Mouse (Mus musculus): ENCODE results near the gene Dab2ip.

The Dab2ip gene

DNA sequence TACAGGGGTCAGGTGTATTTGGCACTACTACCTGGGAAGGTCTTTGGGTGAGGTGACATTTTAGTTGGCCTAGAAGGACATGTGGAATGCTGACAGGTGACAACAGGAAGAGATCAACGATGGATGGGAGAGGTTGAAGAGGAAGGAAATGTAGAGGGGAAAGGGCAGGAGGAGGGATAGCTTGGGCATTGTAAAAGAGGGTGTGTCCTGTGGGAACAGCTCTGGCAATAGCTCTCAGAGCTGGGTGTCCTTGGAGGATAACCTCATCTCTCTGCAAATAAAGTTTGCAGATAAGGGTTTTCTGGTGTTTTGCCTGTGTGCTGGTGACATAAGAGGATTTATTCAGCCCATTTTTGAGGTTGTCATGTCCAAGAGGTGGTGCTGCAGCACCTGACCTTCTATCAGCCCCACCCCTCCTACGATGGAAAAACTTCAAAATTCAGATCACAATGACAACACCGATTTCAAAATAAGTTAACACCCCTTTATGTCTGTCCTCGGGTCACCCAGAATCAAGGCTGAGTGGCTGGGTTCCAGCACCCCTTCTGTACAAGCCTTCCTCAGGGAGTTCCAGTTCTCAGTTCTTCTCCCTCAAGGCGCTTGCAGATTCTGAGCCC lies 101.6 kb downstream of the Dab2ip start:
- no peaks in the 10 kb centered on the region for H3K36me3 ChIP-seq (ENCODE audit: control insufficient read depth, insufficient read depth, low read length, poor library complexity, severe bottlenecking)
- H3K27me3 ChIP-seq (ENCODE audit: control insufficient read depth, insufficient read depth, low read length, poor library complexity, severe bottlenecking), result no peaks in the 10 kb centered on the region
- no peak for DNase-seq (ENCODE audit: low read depth, low spot score)

DNA sequence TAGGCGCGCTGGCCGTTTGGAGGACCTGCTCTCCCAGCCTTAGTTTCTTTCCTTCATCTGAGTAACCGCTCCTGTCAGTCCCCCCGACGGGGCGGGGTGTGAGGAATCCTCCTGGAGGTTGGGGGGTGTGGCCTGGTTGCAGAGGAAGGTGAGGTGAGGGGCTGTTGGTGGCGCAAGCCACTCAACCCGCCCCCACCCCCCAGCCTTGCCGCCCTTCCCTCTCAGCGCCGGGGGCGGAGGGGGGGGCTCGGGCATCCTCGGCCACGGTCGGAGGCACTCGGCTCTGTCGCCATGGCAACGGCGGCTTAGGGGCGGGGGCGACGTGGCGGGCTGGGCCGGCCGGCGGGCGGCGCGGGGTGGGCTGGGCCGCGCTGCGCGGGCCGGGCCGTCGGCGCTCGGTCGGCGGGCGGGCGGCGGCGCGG lies 102.9 kb downstream of the Dab2ip start:
- no peaks in the 10 kb centered on the region for H3K36me3 ChIP-seq (ENCODE audit: control insufficient read depth, insufficient read depth, low read length, poor library complexity, severe bottlenecking)
- peak; percentile 63 for DNase-seq (ENCODE audit: low read depth, low spot score)
- H3K27me3 ChIP-seq (ENCODE audit: control insufficient read depth, insufficient read depth, low read length, poor library complexity, severe bottlenecking), result no peaks in the 10 kb centered on the region

DNA sequence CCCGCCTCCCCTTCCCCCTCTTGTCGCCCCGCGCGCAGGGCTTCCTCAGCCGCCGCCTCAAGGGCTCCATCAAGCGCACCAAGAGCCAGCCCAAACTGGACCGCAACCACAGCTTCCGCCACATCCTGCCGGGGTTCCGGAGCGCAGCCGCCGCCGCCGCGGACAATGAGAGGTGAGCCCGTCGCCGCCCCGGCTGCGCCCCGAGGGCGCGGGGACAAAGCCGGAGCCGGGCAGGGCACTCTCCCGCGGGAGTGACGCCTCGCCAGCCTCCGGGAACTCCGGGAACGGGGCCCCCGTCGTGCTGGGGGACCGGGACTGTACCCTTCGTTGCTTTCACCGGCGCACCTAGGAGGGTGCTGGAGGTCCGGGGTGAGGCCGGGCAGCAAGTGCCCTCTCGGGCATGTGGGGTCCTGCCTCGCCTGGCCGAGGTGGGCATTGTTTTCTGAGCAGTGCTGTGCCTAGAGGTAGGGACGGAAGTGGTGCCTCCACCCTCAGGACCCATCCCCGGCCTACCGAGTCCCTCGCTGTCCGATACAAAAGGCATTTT lies 103.5 kb downstream of the Dab2ip start:
- Histone ChIP-seq H3K27me3 (ENCODE audit: control insufficient read depth, insufficient read depth, low read length, poor library complexity, severe bottlenecking) (no peaks in the 10 kb centered on the region), H3K36me3 (ENCODE audit: control insufficient read depth, insufficient read depth, low read length, poor library complexity, severe bottlenecking) (no peaks in the 10 kb centered on the region)
- DNase-seq (ENCODE audit: low read depth, low spot score), result peak; percentile 83

DNA sequence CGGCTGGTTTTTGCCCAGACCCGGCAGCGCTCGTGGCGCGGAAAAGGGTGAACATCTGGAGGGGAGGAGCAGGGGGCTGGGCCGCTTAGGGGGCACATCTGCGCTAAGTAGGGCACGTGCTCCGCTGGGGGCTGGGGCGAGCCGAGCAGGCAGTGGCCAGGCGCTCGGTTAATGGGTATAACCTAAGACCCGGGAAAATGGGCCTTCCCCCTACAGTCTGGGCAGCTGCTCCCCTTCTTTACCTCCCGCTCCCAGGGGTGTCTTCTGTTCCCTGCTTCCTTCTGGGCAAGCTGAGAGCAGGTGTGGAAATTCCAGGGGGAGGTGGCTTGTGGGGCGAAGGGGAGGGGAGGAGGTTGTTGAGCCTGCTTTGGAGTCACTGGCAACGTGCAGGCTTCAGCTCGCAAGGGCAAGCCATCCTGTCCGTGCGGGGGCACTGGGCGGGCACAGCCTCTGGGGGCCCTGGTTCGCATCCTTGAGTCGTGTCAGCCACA lies 104.0 kb downstream of the Dab2ip start:
- no peaks in the 10 kb centered on the region for H3K36me3 ChIP-seq (ENCODE audit: control insufficient read depth, insufficient read depth, low read length, poor library complexity, severe bottlenecking)
- no peaks in the 10 kb centered on the region for H3K27me3 ChIP-seq (ENCODE audit: control insufficient read depth, insufficient read depth, low read length, poor library complexity, severe bottlenecking)
- DNase-seq (ENCODE audit: low read depth, low spot score), result no peak

GRCm38 (mm10) chr2:35662738-35663550 lies 104.9 kb downstream of the Dab2ip start:
- no peaks in the 10 kb centered on the region for H3K36me3 ChIP-seq (ENCODE audit: control insufficient read depth, insufficient read depth, low read length, poor library complexity, severe bottlenecking)
- no peak for DNase-seq (ENCODE audit: low read depth, low spot score)
- no peaks in the 10 kb centered on the region for H3K27me3 ChIP-seq (ENCODE audit: control insufficient read depth, insufficient read depth, low read length, poor library complexity, severe bottlenecking)

DNA sequence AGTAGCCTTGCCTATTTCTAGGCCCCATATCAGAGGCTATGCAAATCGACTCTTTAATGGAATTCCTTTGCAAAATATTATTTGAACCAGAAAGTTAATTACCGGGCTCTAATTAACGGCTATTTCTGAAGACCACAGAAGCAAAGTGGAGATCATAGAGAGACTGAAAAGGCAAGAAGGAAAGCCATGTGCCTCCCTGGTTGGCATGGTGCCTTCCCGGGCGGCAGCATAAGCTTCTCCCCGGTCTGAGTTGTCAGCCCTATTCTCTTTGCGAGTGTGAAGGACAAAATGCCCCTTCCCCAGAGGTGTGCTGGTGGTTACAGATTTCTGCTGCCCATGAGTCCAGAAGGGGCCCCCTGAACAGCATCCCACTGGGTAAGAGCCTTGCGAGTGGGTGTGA lies 109.7 kb downstream of the Dab2ip start:
- DNase-seq (ENCODE audit: low read depth, low spot score), result no peak
- no peaks in the 10 kb centered on the region for H3K36me3 ChIP-seq (ENCODE audit: control insufficient read depth, insufficient read depth, low read length, poor library complexity, severe bottlenecking)
- H3K27me3 ChIP-seq (ENCODE audit: control insufficient read depth, insufficient read depth, low read length, poor library complexity, severe bottlenecking), result no peaks in the 10 kb centered on the region

DNA sequence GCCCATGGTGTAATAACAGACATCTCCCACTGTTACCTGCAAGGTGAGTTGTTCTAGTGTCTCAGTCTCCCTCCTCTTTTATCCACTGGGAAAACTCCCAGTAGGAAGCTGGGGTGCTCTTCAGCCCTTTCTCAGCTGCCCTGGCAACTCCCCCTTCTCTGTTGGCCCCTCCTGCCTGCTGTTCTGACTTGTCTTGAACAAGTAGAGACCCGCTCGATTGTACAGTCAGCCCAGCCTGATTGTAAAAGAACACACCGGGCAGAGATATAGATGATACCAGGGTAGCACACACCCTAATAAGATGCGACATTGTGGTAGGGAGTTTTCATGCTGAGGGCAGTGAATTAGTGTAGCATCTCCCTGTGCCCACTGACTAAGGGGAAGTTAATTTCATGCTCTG lies 111.2 kb downstream of the Dab2ip start:
- no peak for DNase-seq (ENCODE audit: low read depth, low spot score)
- H3K36me3 ChIP-seq (ENCODE audit: control insufficient read depth, insufficient read depth, low read length, poor library complexity, severe bottlenecking), result no peaks in the 10 kb centered on the region
- H3K27me3 ChIP-seq (ENCODE audit: control insufficient read depth, insufficient read depth, low read length, poor library complexity, severe bottlenecking), result no peaks in the 10 kb centered on the region

- no peaks in the 10 kb centered on the region for H3K27me3 ChIP-seq (ENCODE audit: control insufficient read depth, insufficient read depth, low read length, poor library complexity, severe bottlenecking)
- no peak for DNase-seq (ENCODE audit: low read depth, low spot score)
Measured at GRCm38 (mm10) chr2:35669748-35670147, 111.7 kb downstream of the Dab2ip start.

GRCm38 (mm10) chr2:35670300-35670699 lies 112.2 kb downstream of the Dab2ip start:
- H3K36me3 ChIP-seq (ENCODE audit: control insufficient read depth, insufficient read depth, low read length, poor library complexity, severe bottlenecking), result no peaks in the 10 kb centered on the region
- DNase-seq (ENCODE audit: low read depth, low spot score), result no peak
- H3K27me3 ChIP-seq (ENCODE audit: control insufficient read depth, insufficient read depth, low read length, poor library complexity, severe bottlenecking), result no peaks in the 10 kb centered on the region

More at GRCm38 (mm10) chr2:35669748-35670147, 111.7 kb downstream of the Dab2ip start:
- no peaks in the 10 kb centered on the region for H3K36me3 ChIP-seq (ENCODE audit: control insufficient read depth, insufficient read depth, low read length, poor library complexity, severe bottlenecking)

- Histone ChIP-seq H3K36me3 (ENCODE audit: control insufficient read depth, insufficient read depth, low read length, poor library complexity, severe bottlenecking) (no peaks in the 10 kb centered on the region), H3K27me3 (ENCODE audit: control insufficient read depth, insufficient read depth, low read length, poor library complexity, severe bottlenecking) (no peaks in the 10 kb centered on the region)
- DNase-seq (ENCODE audit: low read depth, low spot score), result no peak
Measured at GRCm38 (mm10) chr2:35671980-35672910, 114.2 kb downstream of the Dab2ip start.

GRCm38 (mm10) chr2:35673181-35673580 lies 115.1 kb downstream of the Dab2ip start:
- no peaks in the 10 kb centered on the region for H3K36me3 ChIP-seq (ENCODE audit: control insufficient read depth, insufficient read depth, low read length, poor library complexity, severe bottlenecking)
- no peak for DNase-seq (ENCODE audit: low read depth, low spot score)
- no peaks in the 10 kb centered on the region for H3K27me3 ChIP-seq (ENCODE audit: control insufficient read depth, insufficient read depth, low read length, poor library complexity, severe bottlenecking)

GRCm38 (mm10) chr2:35673986-35674385 lies 115.9 kb downstream of the Dab2ip start:
- DNase-seq (ENCODE audit: low read depth, low spot score), result no peak
- H3K27me3 ChIP-seq (ENCODE audit: control insufficient read depth, insufficient read depth, low read length, poor library complexity, severe bottlenecking), result no peaks in the 10 kb centered on the region
- no peaks in the 10 kb centered on the region for H3K36me3 ChIP-seq (ENCODE audit: control insufficient read depth, insufficient read depth, low read length, poor library complexity, severe bottlenecking)

- H3K27me3 ChIP-seq (ENCODE audit: control insufficient read depth, insufficient read depth, low read length, poor library complexity, severe bottlenecking), result no peaks in the 10 kb centered on the region
- H3K36me3 ChIP-seq (ENCODE audit: control insufficient read depth, insufficient read depth, low read length, poor library complexity, severe bottlenecking), result no peaks in the 10 kb centered on the region
- no peak for DNase-seq (ENCODE audit: low read depth, low spot score)
Measured at GRCm38 (mm10) chr2:35674431-35674830, 116.4 kb downstream of the Dab2ip start.

- DNase-seq (ENCODE audit: low read depth, low spot score), result no peak
- Histone ChIP-seq H3K27me3 (ENCODE audit: control insufficient read depth, insufficient read depth, low read length, poor library complexity, severe bottlenecking) (no peaks in the 10 kb centered on the region), H3K36me3 (ENCODE audit: control insufficient read depth, insufficient read depth, low read length, poor library complexity, severe bottlenecking) (no peaks in the 10 kb centered on the region)
Measured at GRCm38 (mm10) chr2:35676075-35676665, 118.1 kb downstream of the Dab2ip start.

All from splenic B cell, adult 2 months (primary cell).